Mouse (Mus musculus) erythroid progenitor cell, adult 5-6 weeks (primary cell): ENCODE measurements around the gene Ccdc93. TPM values are rescaled to one million over a fixed set of nuclear protein-coding genes. Genes with fewer than 3 reads are reported as not detected.

Source experiments
- ATAC-seq: replicated peaks from 2 replicates; pipeline ENCODE4 v1.8.0; 2016; ENCODE audit warnings: moderate number of reproducible peaks, mild to moderate bottlenecking, moderate TSS enrichment, inconsistent platforms; ENCODE audit not compliant: poor library complexity, low FRiP score, severe bottlenecking
- total RNA-seq, 2 experiments: library from RNA; stranded (forward) in 1 of 2; stranded (reverse) in 1 of 2; fragments of 150-400 nt in 1 of 2; fragments of 186-747, 209-891 nt in 1 of 2; gene quantifications; 2 replicates each; pipeline versions ENCODE4 v1.2.3 to v1.2.4; 2015 to 2017; ENCODE audit warnings: low replicate concordance in 2 of 2

Ccdc93 gene
- total RNA-seq, 2 experiments from 2014 or later: 1.7 to 4.4 TPM

GRCm38 (mm10) chr1:121497093-121497492, 66.2 kb downstream of the Ccdc93 start:
- peak; percentile 39; the same call in 1 of the 2 replicates for ATAC-seq

GRCm38 (mm10) chr1:121508729-121509128, 77.9 kb downstream of the Ccdc93 start:
- ATAC-seq: no peak

DNA sequence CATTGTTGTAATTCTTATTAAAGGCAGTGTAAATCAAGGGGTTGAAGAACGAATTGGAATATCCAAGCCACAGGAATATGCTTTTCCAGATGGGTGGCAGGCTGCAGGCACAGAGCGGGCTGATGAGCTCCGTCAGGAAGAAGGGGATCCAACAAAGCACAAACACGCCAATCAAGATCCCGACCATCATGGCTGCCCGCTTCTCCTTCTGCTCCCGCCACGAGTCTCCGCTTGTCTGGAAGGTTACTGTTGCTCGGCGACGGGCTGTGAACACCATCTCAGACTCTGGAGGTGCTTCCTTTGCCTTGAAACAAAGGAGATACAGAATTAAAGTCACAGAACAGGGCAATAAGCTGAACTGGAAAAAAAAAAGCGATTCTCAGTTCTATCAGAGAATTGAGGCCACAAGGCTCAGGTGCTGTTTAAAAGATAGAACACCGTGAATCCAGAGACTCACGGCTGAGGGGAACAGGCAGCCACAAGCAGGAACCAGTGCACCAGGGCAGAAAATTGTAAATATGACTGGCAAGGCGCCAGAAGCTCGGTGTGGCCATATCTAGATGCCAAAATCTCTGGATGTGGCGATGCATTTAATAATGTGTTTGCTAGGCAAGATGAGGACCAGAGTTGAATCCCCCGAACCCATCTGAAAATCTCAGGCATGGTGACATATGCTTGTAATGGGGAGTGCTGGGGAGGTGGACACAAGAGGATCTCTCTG, 79.7 kb downstream of the Ccdc93 start:
- no peak for ATAC-seq

DNA sequence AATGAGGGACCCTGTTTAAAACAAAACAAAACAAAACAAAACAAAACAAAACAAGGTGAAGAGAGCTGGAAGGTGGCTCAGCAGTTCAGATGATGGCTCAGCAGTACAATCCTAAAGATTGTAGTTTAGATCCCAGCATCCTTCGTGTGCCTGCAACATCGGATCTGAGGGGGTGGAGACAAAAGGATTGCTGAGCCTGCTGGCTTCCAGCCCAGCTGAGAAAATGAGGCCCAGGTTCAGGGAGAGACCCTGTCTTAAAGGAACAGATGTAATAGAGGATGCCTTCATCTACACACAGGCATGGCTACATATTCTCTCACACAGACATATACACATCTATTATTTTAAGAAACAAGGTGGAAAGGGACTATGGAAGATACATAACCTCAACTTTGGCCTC, 80.3 kb downstream of the Ccdc93 start:
- ATAC-seq: no peak

GRCm38 (mm10) chr1:121511966-121512365, 81.1 kb downstream of the Ccdc93 start:
- no peak for ATAC-seq

DNA sequence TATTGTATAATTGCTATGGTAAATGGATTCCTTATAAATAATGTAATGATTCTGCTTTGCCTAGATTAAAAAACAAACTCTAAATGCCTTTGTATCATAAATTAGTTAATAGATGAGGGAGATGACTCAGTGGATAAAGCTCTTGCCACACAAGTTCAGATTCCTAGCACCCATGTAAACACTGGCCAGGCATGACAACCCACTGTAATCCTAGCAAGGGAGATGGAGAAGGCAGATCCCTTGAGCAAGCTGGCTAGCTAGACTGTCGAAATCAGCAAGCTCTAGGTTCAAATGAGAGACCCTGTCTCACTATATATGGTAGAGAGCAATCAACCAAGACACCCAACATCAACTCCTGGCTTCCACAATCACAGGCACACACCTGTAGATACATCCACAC, 87.8 kb downstream of the Ccdc93 start:
- ATAC-seq: no peak

DNA sequence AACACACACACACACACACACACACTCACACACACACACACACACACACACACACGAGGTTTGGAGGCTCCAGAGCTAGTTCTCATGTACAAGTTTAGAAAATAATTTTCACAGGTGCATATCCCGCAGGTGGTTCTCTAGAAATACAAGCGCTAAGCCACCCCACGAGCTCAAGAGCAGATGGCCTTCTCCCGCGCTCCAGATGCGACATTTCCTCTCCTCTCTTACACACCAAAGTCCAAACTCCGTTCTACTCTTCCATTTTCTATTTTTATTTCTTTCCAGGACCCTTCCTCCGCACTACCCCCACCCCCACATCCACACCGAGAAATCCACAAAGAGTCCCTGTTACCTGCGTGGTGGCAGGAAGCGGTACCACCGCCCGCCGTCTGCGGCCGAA, 96.2 kb downstream of the Ccdc93 start:
- no peak for ATAC-seq

- no peak for ATAC-seq
Observed at GRCm38 (mm10) chr1:121527600-121528398, 97.0 kb downstream of the Ccdc93 start.

GRCm38 (mm10) chr1:121528399-121528720, 97.5 kb downstream of the Ccdc93 start, which contains the start of gene Htr5b:
Gene Htr5b, minus strand, starts transcription at chr1:121528465.
- no peak for ATAC-seq

GRCm38 (mm10) chr1:121529286-121529685, 98.4 kb downstream of the Ccdc93 start:
- no peak for ATAC-seq

DNA sequence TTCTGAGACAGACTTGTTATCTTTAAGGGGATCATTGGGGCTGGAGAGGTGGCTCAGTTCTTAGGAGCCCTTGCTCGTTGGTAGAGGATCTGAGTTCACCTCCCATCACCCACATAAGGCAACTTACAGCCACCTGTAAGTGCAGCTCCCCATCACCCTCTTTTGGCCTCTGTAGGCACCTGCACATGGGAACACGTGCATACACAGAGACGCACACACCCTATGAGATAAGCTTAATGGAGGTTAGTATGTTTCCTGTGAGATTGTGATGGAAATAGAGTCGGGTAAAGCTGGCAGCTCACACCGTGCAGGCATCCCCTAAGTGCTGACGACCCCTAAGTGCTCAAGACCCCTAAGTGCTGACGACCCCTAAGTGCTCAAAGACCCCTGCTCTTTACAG, 100.6 kb downstream of the Ccdc93 start:
- no peak for ATAC-seq

- ATAC-seq: no peak
Observed at GRCm38 (mm10) chr1:121540361-121540760, 109.5 kb downstream of the Ccdc93 start.

GRCm38 (mm10) chr1:121546844-121547243, 116.0 kb downstream of the Ccdc93 start:
- no peak for ATAC-seq

DNA sequence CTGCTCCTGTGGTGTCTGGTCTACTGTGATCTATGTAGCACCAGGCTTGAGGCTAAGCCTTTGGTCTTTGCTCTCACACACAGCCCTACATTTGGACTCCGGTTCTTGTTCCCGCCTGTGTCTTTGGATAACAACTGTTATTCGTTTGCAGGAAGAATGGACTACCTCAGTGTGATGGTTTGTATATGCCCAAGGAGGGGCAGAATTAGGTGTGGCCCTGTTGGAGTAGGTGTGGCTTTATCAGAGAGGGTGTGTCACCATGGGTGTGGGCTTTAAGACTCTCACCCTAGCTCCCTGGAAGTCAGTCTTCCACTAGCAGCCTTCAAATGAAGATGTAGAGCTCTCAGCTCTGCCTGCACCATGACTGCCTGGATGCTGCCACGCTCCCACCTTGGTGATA, 117.8 kb downstream of the Ccdc93 start:
- ATAC-seq: 0 out of 2 replicates have a peak, but pooled peaks have one; percentile 47

- no peak for ATAC-seq
Observed at GRCm38 (mm10) chr1:121549456-121549855, 118.6 kb downstream of the Ccdc93 start.

- ATAC-seq: no peak
Observed at GRCm38 (mm10) chr1:121550801-121551456, 120.1 kb downstream of the Ccdc93 start.

GRCm38 (mm10) chr1:121551457-121551835, 120.6 kb downstream of the Ccdc93 start:
- ATAC-seq: no peak
